12 mouse cellular contexts compared by ENCODE assay signal in the genomic region with DNA sequence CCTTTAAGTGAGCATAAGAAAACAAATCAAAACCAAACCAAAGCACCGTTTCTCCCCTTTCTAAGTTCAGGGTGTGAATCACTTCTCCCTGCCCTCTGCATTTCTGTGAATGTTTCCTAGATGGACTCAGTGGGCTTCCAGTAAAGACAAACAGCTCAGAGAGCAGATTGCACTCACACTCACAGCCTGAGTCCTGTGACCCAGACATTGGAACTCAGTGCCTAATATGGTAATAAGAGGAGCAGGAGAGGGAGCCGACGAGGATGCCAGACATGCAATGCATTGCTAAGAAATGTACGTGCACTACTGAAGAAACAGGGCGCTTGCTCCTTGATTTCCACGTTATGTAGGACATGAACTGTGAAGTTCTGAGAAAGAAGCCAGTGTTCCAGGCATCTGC.
A peak's percentile ranks its signal among the peaks of the same experiment; 100 is the strongest.
DNase-seq lines count a peak whose midpoint lies in the region; ATAC-seq and TF ChIP-seq lines count a peak whose summit lies in the region.
"Had no signal": no experiment of that assay in that cellular context is flagged by ENCODE, and none has a peak within 500 bp of the region (broad histone marks: within the 10 kb centered on the region; RNA-seq: fewer than 3 reads in every experiment).

No protein-coding gene starts in this region.

- WGBS in heart, adult 2 months: 31% methylated on average over 6 of the region's 6 CpGs
- 18% methylated on average over 6 of the region's 6 CpGs for WGBS in heart, embryonic 15.5 days

- H3K27me3 ChIP-seq in heart, adult 2 months (ENCODE audit: control insufficient read depth, insufficient read depth, low read length): no peaks in the 10 kb centered on the region
- no peaks in the 10 kb centered on the region for H3K27me3 ChIP-seq in heart, embryonic 15.5 days
- H3K27me3 ChIP-seq: liver, embryonic 13.5 days had no signal

- H3K4me2 ChIP-seq in heart, embryonic 15.5 days: no peak overlapping the region
- H3K4me2 ChIP-seq: liver, embryonic 13.5 days had no signal

- H3K27ac ChIP-seq in heart, adult 2 months: peak overlapping the region; percentile 67
- H3K27ac ChIP-seq in heart, embryonic 15.5 days: peak overlapping the region; percentile 81
- H3K27ac ChIP-seq: liver, embryonic 13.5 days had no signal

- H3K4me1 ChIP-seq in heart, adult 2 months (ENCODE audit: control insufficient read depth, insufficient read depth, low read length): peaks cover 28% of the 10 kb centered on the region
- H3K4me1 ChIP-seq in heart, embryonic 15.5 days (replicated peaks): peaks cover 72% of the 10 kb centered on the region

- H3K9ac ChIP-seq in heart, adult 2 months (ENCODE audit: low read depth, low read length): no peak overlapping the region
- no peak overlapping the region for H3K9ac ChIP-seq in heart, embryonic 15.5 days
- H3K9ac ChIP-seq: liver, embryonic 13.5 days had no signal

- TF ChIP-seq EP300 in heart, adult 2 months (IDR thresholded peaks at IDR 0.05; ENCODE audit: insufficient read depth, low read depth, low read length): no peak

- TF ChIP-seq POLR2A in heart, adult 2 months (IDR thresholded peaks at IDR 0.05; ENCODE audit: insufficient read depth, low read depth, low read length): no peak

- no peak for TF ChIP-seq CTCF in heart, adult 2 months (IDR thresholded peaks at IDR 0.05)

- H3K4me3 ChIP-seq in heart, adult 2 months: no peak overlapping the region
- H3K4me3 ChIP-seq in heart, embryonic 15.5 days: no peak overlapping the region
- H3K4me3 ChIP-seq: liver, embryonic 13.5 days had no signal

- intact Hi-C loops in heart, adult 2 months (cut with DNase I): no loop called here
- intact Hi-C loops in heart, postnatal 14 days (cut with DNase I): loop anchor here (5.0 kb wide), 1 partner anchor 507 kb away; the partner anchor contains the start of genes Bcl6 and Gm37419
- intact Hi-C loops in left cerebral cortex, postnatal 36 days (cut with DNase I): no loop called here

- DNase-seq in heart, adult 2 months: peak in 1 of 2 experiments; percentile 38
- no peak for DNase-seq in heart, postnatal 14 days
- DNase-seq in adipocyte (ENCODE audit: low spot score): peak; percentile 60
- peak; percentile 67 for DNase-seq in lung, postnatal 25 days (ENCODE audit: low spot score)
- no peak for DNase-seq in cerebellum, adult 8-10 months
- DNase-seq in gastrocnemius, adult 8-10 months (ENCODE audit: low spot score in 2 of 2): no peak
- no peak for DNase-seq in left cerebral cortex, postnatal 36 days (ENCODE audit: low spot score in 2 of 2)
- DNase-seq: cerebellum, adult 2 months; liver, embryonic 13.5 days; right cerebral cortex, postnatal 25 days had no signal

- H3K36me3 ChIP-seq in heart, adult 2 months (ENCODE audit: control insufficient read depth, insufficient read depth, low read length): peaks cover 10% of the 10 kb centered on the region
- no peaks in the 10 kb centered on the region for H3K36me3 ChIP-seq in heart, embryonic 15.5 days
- H3K36me3 ChIP-seq: liver, embryonic 13.5 days had no signal

- peak; percentile 40; the same call in 1 of the 2 replicates for ATAC-seq in heart, embryonic 15.5 days (replicated peaks; ENCODE audit: insufficient number of reproducible peaks, insufficient read depth, low FRiP score, low read depth)
- ATAC-seq: activated CD4-positive, CD25-positive, alpha-beta regulatory T cell, adult 4 months had no signal

- H3K79me2 ChIP-seq in heart, adult 2 months (replicated peaks; ENCODE audit: control insufficient read depth, insufficient read depth, low read length): peaks cover 5% of the 10 kb centered on the region

- H3K9me3 ChIP-seq in heart, embryonic 15.5 days (replicated peaks): no peaks in the 10 kb centered on the region
- H3K9me3 ChIP-seq: liver, embryonic 13.5 days had no signal

Comparison
In these comparisons a context has a peak if more than half of its experiments do, and no peak if none do; other contexts are left out.
1. DNase-seq: peak in adipocyte (single experiment) and lung, postnatal 25 days (single experiment); none in heart, postnatal 14 days (0 of 2), cerebellum, adult 8-10 months (single experiment), gastrocnemius, adult 8-10 months (0 of 2) and left cerebral cortex, postnatal 36 days (0 of 2).